Mouse (Mus musculus): Measurements from ENCODE around the gene Pcbp3. TPM values are rescaled to one million over a fixed set of nuclear protein-coding genes. Genes with fewer than 3 reads are reported as not detected.
"Not testable (repeated sequence)": the region's sequence is repeated elsewhere in the genome, so short reads cannot be mapped to it uniquely, and the experiment has no call there.

Pcbp3 gene
- total RNA-seq (2021): 1 to 10 TPM; 2.3 to 2.7 TPM
- long read RNA-seq, experiment 1: 0 reads
- long read RNA-seq, experiment 2, partial matches to known transcripts: 1 of 2 reads
- long read RNA-seq, experiment 2, other reads (novel, unspliced or antisense): 0 of 2 reads

DNA sequence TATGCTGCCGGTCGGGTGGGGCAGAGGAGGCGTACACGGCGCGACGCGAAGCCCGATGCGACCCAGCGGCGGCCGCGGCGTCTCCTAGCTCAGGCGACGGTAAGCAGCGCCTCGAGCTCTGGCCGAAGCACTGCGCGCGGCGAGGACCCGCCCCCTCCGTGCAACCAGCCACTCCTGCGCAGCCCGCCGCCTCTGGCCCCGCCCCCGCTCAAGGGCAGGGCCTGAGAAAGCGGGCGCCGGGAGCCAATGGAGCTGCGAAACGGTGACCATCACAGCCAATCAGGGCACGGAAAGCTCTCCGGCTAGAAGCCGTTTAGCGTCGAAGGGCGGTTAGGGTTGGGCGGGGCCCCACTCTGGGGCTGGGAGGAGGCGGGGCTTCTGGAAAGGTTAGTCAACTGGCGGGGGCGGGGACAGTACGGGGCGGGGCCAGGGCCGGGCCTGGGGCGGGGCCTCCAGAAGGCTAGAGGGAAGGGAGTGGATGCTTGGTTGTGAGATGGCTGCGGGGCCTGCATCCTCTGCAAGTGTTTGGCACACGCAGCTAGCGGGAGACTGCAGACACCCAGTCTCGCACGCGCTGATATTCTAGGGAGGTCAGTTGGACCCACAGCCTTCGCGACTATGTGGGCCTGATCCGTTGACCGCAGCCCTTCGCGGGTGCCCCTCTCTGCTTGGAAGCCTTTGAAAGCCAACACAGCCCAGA, at the start of gene Pcbp3:
Pcbp3 (minus strand) TSS at position 98 of the 700 bp plus-strand sequence.
- peak; percentile 94 to 98 for DNase-seq

DNA sequence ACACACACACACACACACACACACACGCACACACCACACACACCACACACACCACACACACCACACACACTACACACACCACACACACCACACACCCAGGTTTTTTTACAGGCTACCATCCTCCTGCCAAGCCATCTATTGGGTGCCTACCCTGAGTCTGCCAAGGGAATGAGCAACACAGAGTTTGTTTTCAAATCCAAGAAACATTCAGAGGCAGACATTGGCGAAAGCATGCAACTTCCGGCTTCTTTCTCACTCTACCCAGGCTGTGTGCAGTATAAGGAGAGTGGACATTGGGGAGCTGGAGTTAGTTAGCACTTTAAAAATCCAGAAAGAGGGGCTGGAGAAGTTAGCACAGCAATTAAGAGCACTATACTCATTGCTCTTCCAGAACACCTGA, 47.0 kb upstream of the Pcbp3 start:
- DNase-seq: no peak

GRCm38 (mm10) chr10:77008109-77008561, 46.4 kb upstream of the Pcbp3 start:
- DNase-seq: no peak

- no peak for DNase-seq
These were observed 45.9 kb upstream of the Pcbp3 start for GRCm38 (mm10) chr10:77007433-77008108.

DNA sequence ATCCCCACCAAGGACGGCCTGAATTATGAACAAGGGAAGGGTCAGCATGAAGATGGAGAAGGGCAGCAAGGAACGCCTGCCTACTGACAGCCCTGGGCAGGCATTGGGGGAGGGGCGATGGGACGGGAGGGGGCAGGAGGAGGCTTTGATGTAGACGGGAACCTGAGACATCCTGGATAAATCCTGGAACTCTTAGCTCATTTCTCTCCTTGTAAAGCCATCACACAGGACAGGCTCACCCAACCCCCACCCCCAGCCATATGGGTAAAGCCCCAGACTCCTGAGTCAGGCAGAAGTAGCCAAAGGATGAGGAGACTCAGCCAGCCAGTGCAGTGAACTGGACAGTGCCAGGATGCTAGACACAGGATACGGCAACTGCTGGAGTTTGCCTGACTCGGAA, 43.2 kb upstream of the Pcbp3 start:
- no peak for DNase-seq

DNA sequence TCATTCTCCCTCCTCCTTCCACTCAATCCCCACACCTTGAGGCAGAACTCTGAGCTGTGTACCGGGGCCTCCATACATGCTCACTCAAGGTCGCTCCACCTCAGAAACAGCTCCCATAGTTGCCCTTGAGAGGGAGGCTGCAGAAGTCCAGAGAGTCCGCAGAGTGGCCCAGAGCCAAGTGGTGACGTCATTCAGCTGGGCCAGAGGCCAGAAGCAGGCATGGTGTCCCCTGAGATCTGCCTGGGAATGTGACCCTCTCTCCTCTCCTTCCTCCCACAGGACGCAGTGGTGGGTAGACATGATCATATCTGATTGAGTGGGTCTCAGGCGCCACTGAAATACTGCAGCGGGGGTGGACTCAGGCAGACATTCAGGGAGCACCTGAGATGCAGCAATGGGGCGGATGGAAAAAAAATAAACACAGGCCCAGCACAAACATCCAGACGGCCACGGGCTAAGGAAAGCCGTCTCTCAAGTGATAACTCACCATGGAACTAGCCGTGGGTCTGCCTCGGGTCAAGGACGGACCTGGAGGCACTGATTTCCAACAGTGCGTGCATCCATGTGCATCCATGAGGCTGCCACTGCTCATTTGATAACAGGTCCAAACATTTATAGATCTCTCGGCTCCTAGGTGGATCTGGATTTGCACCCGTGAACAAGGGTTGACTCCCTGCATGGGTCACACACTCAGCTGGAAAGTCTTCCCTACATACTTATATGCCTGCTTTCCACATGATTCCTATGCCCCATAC, 36.2 kb upstream of the Pcbp3 start:
- DNase-seq: peak; percentile 77 to 79

GRCm38 (mm10) chr10:76992456-76992855, 30.8 kb upstream of the Pcbp3 start:
- DNase-seq: no peak

GRCm38 (mm10) chr10:76988586-76988985, 26.9 kb upstream of the Pcbp3 start:
- DNase-seq: no peak

- DNase-seq: peak in 1 of 2 experiments; percentile 10
These were observed 16.4 kb upstream of the Pcbp3 start for GRCm38 (mm10) chr10:76978042-76978441.

- no peak for DNase-seq
These were observed 15.0 kb upstream of the Pcbp3 start for GRCm38 (mm10) chr10:76976699-76977098.

DNA sequence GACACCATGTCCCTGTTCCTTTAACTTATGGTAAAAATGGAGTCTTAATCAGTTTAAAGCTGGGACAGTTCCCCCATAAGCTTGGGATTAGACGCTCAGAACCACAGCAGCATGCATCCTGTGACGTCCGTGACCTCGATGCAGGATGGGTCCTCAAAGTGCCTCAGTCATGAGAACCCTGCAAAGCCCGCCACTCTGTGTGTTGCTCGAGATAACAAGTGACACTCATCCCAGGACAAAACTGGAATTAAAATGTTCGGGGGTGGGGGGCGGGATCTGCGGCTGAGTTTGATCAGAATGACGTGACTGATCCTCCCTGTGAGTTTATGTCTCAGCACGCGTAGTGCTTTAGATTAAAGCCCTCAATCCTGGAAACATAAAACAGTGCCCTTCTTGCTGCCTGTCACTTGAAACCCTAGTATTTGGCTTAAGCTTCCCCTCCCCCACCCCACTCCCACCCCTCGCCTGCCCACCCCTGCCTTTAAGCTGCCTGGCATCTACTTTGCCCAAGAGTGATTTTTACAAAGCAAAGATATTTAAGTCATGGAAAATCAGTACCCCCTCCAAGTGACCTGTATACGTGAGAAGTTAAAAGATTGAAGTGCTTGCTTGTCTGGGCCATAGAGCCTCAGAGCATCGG, 12.2 kb upstream of the Pcbp3 start:
- DNase-seq: no peak

GRCm38 (mm10) chr10:76972318-76972717, 10.6 kb upstream of the Pcbp3 start:
- DNase-seq: not testable (repeated sequence)

- no peak for DNase-seq
These were observed 9.3 kb upstream of the Pcbp3 start for GRCm38 (mm10) chr10:76970974-76971373.

GRCm38 (mm10) chr10:76964436-76964835, 2.7 kb upstream of the Pcbp3 start:
- peak; percentile 8 to 46 for DNase-seq

- peak; percentile 10 to 19 for DNase-seq
These were observed 2.3 kb upstream of the Pcbp3 start for GRCm38 (mm10) chr10:76963997-76964396.

GRCm38 (mm10) chr10:76961156-76961555, 531 bp downstream of the Pcbp3 start:
- DNase-seq: peak; percentile 7 to 10

DNA sequence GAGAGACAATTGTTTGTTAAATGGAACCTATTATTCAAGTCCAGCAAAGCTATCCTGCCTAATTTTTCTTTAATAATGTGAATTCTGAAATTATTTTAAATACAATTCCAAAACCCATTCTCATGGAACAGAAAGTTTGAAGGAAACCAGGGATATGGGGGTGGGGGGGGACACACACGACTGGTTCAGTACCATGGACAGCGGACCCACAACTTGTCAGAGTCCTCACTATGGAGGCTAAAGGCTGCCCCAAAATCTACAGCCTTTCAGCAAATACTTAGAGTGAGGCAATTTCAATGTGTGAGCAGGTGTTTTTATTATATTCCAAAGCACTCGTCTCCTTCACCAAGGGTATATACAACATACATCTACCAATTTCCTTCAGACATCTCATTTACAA, 3.5 kb downstream of the Pcbp3 start:
- DNase-seq: peak in 1 of 2 experiments; percentile 19

- no peak for DNase-seq
These were observed 5.5 kb downstream of the Pcbp3 start for GRCm38 (mm10) chr10:76956200-76956599.

- DNase-seq: no peak
These were observed 20.6 kb downstream of the Pcbp3 start for GRCm38 (mm10) chr10:76941038-76941437.

GRCm38 (mm10) chr10:76936827-76937226, 24.9 kb downstream of the Pcbp3 start:
- no peak for DNase-seq

DNA sequence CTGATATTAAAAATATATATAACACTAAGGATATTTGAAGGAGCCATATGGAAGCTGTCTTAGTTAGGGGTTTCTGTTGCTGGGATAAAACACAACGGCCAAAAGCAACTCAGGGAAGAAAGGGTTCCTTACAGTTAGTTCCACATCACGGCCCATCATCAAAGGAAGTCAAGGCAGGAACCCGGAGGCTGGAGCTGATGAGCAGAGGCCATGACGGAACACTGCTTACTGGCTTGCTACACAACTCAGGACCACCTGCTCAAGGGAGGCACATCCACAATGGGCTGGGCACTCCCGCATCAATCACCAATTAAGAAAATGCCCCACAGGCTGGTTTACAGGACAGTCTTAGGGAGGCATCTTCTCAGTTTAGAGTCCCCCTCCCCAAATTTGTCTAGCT, 26.9 kb downstream of the Pcbp3 start:
- no peak for DNase-seq

DNA sequence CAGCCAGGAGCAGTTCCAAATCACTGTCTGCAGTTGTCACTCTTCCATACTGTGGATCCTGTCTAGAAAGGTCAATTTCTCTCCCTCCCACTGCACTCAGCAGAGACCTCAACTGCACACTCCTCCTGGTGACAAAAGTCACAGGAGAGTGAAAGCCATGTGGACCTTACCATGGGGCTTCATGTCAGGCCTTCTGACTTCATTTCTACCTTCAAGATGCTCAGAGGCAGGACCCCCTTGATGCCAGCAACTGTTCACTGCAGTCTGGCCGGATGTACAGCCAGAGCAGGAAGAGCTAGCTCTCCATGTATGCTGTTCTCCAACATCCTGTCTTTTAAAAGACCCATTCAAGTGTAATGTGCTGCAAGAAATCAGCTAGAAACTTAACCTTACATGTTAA, 29.9 kb downstream of the Pcbp3 start:
- no peak for DNase-seq
